Mouse (Mus musculus) cerebellum, postnatal 25 days (tissue): ENCODE data around the gene Abtb1.

Experiments
- DNase-seq, 2 experiments: peaks; one replicate each; pipeline ENCODE4 v3.0.0; 2021; ENCODE audit warnings: mixed read lengths in 2 of 2

The Abtb1 gene

DNA sequence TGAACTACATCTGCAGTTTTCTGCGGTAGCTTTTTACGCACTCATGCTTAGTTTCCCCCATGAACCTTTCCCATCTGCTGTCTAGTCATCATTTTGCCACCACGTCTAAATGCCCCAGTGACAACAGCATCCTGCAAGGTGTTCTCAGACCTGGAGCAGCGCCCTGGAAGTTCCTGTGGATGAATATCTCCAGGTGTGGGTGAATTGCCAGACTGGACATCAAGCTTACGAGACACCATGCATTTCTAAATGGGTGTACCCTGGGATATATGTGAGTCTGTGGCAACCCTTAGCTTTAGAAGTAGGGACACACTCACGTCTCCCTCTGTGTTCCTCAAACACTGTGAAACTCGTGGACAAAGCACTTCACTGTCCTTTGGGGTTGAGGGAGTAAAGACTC lies 41.6 kb downstream of the Abtb1 start:
- DNase-seq, result no peak

DNA sequence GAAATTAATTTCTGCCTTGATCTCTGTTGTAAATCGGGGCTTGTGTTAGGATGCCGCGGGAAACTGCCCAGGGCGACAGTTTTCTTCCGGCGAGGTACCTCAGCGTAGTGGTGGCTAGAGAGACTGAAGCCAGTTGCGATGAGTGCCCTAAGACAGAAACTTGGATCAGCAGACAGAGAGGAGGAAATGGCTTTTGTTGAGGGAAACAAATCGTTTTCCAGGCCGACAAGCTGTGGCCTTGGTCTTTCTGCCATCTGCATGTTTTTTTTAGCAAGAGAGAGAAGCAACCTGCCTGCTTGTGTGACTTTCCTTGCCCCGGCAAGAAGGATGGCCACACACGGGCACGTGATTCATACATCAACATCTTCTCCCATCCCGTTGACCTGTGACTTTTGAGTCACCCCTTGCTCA lies 47.2 kb downstream of the Abtb1 start:
- peak; percentile 57 for DNase-seq

DNA sequence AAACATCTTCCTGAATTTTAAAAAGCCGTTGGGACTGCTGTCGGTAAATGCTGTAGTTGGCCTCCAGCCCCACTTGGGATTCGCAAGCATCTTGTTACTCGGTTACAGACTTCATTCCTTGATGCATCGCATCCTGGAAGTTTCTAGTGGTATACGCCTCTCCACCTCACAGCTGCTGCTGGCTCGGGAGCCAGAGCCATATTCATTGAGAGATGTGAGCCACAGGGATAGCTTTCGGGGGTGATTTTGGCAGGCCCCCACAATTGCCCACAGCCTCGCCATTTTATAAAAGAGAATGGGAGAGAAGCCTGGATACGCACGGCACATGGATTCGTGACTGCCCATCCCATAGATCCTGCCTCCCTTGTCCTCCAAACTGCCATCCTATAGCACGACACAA lies 47.9 kb downstream of the Abtb1 start:
- DNase-seq, result peak in 1 of 2 experiments; percentile 27

DNA sequence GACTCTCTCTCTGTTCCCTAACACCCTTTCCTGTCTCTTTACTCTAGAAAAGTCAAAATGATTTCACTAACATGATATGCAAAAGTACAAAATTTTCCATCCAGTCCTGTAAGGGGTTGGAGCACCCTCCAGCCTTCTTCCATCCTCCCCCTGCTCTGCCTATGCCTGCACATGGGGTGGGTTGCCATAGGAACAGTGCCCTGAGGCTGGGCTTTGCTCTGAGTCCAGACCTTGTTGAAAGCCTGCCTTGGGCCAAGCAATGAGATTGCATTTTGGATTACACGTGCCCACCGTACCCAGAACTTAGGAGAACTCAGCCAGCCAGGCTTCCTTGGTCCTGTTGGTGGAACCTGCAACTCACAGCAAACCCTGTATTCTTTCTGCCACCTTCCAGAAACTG lies 48.5 kb downstream of the Abtb1 start:
- DNase-seq, result peak in 1 of 2 experiments; percentile 42

DNA sequence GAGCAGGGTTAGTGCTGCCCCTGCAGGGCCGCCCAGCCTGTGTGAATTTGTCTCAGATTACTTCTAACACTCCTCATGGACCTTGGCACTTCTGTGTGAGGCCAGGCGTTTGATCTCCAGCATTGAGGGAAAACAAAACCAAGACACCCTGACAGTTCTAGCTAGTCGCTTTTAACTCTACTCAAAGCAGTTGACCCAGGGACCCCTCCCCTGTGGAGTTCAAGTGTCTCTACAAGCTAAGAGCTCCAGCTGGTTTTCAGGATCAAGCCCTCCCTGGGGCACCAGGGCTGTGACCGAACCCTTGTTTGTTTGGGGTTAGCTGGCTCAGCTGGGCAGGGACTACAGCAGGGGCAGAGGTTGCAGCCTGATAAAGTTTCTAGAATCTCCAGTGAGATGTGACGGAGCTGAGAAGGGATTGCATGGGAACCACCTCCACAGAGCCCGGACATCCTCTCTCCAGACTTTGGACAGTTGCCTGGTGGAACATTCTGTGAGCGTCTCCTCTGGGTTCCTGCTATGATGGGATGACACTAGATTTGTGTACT lies 49.6 kb downstream of the Abtb1 start:
- DNase-seq, result no peak

DNA sequence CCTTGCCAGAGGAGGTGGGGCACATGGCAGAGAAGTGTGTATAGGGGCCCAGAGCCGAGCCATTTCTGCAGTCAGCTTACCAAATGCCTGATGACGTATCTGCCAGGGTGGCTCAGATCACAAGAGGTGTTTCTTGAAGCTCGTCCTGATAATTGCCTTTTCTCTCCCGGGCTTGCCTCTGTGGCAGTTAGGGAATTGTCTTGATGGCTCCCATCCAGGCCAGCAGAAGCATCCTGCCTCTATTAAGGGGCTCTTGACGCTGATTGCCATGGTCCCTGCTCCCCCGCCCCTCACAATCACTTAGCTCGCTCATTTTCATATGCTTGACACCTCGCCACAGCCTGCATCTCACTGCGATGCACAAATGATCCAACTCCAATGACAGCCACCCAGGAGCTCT lies 50.5 kb downstream of the Abtb1 start:
- DNase-seq, result no peak

DNA sequence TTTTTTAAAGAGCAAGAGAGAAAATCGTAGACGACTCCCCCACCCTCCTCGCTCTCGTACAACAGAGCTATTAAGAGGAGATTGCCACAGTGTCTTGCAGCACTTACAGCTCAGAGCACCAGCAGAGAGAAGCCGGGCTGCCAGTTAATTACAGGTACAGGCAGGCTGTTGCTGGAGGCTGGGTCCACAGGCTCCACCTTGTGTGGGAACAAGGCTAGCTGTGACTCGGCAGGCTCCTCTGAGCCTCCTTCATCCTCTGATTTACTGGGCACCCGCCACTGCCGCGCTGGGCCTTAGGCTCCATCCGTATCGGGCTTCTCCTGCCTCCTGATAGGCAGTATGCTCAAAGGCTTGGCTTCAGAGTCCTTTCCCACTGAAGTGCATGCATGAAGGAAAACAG lies 53.6 kb downstream of the Abtb1 start:
- peak; percentile 66 to 67 for DNase-seq

DNA sequence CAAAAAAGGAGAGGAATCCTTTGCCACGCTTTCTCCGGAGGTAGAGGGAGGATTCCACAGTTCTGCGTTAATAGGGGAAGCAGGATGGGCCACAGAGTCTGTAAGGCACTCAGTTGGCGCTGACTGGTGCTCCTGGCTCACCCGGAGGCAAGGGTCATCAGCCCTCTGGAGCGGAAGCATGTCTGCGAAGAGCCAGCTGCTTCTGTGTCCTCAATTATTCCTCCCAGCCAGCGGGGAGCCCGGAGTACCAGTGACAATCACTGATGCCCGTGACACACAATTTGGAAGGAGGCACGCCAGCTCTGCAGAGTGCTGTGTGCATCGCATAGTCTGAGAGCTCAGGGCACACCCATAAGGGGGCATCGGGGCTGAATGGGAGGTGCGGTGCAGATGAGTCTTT lies 54.3 kb downstream of the Abtb1 start:
- DNase-seq, result peak; percentile 66 to 70

DNA sequence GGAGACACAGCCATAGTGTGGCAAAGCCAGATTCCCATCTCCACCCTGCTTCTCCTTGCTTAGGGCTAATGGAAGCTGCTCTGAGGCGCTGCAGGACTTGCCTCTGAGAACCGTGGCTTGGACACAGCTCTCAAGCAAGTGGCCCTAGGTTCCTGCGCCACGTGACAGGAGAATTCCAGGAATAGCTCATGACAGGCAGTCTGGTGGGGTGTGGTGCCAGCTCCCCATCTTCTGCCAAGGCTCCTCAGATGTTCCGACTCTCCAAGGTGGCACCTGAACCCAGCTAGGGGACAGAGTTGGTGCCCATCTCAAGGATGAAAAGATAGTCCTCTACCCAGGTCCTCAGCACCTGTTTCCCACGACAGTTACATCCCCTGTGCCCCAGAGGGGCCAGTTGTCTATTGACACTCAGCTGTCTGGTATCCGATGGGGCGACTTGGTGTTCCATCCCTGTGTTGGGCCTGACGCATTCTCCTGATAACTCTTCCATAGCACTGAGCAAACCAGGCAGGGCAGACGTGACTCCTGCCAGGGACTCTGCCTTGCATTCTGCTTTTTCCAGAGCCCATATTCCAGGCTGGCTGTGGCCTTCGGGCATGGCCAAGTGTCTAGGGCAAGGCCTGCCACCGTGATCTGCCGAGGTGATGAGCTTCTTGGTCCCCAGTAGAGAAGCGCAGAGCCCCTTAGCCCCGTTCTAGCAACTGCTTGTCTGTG lies 54.9 kb downstream of the Abtb1 start:
- DNase-seq, result peak; percentile 90 to 92
